8 mouse cellular contexts compared by ENCODE assay signal in the genomic region with DNA sequence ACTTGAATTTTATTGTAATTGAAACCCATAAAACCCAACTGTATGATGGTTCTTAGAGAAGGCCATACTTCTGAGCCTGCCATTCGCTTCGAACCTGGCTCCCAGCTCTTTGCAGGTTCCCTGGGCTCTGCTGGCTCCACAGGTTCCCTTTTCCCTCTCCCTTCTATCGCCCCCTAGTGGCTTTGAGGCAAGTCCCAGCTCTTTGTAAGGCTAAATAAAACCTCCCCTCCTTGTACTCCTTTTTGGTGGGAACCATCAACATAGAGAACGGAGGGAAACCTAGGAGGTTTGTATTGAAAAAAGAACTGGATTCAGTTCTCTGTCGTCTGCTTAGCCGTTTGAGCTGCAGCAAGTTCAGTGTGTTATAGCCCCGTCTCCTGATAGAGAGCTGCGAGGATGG.
DNase-seq lines count a peak whose midpoint lies in the region; ATAC-seq and TF ChIP-seq lines count a peak whose summit lies in the region.

No protein-coding gene starts in this region.

- TF ChIP-seq CTCF in cerebellum, adult 2 months (IDR thresholded peaks at IDR 0.05; ENCODE audit: borderline replicate concordance, insufficient read depth, low read depth, low read length) = peak; percentile 54; the same call in 1 of the 2 replicates

- no peak overlapping the region for H3K4me3 ChIP-seq in cerebellum, adult 2 months (replicated peaks; ENCODE audit: insufficient read depth, low read depth, low read length)

- no peak overlapping the region for H3K27ac ChIP-seq in cerebellum, adult 2 months (ENCODE audit: insufficient read depth, low read length)

- no peak for TF ChIP-seq POLR2A in cerebellum, adult 2 months (IDR thresholded peaks at IDR 0.05; ENCODE audit: borderline replicate concordance, insufficient read depth, low read length)

- no peak for ATAC-seq in cerebellum, adult (ENCODE audit: insufficient number of reproducible peaks, low FRiP score, low TSS enrichment)
- peak; percentile 76 for ATAC-seq in megakaryocyte, adult 5-6 weeks (ENCODE audit: poor library complexity, severe bottlenecking)

- WGBS in cerebellum, adult 2 months = 57% methylated on average over 8 of the region's 8 CpGs

- H3K4me1 ChIP-seq in cerebellum, adult 2 months (ENCODE audit: control insufficient read depth, insufficient read depth, low read length) = no peaks in the 10 kb centered on the region

- no peak for DNase-seq in cerebellum, adult 2 months
- peak; percentile 19 to 51 for DNase-seq in left cerebral cortex, adult 18-20 months (ENCODE audit: low spot score in 2 of 2)
- DNase-seq in left cerebral cortex, adult 8-10 months (ENCODE audit: low spot score in 2 of 2) = no peak
- peak; percentile 68 for DNase-seq in adipocyte (ENCODE audit: low spot score)
- peak; percentile 5 for DNase-seq in fibroblast of lung, adult 2 months (ENCODE audit: low read depth)
- DNase-seq in right cerebral cortex, adult 18-20 months = no peak

- H3K27me3 ChIP-seq in cerebellum, adult 2 months (ENCODE audit: control insufficient read depth, insufficient read depth, low read length) = no peaks in the 10 kb centered on the region; the same call in 1 of the 2 replicates

Comparison
In these comparisons a context has a peak if more than half of its experiments do, and no peak if none do; other contexts are left out.
1. DNase-seq: peak in left cerebral cortex, adult 18-20 months (2 of 2), adipocyte (single experiment) and fibroblast of lung, adult 2 months (single experiment); none in cerebellum, adult 2 months (0 of 2), left cerebral cortex, adult 8-10 months (0 of 2) and right cerebral cortex, adult 18-20 months (single experiment).